Mouse (Mus musculus): ENCODE results near the gene Tsfm.
"Not testable (repeated sequence)": the region's sequence is repeated elsewhere in the genome, so short reads cannot be mapped to it uniquely, and the experiment has no call there.

Tsfm gene

GRCm38 (mm10) chr10:127063913-127064870, 33.6 kb upstream of the Tsfm start:
- no peak for DNase-seq (ENCODE audit: low read depth, low spot score)

GRCm38 (mm10) chr10:127063239-127063872, 32.7 kb upstream of the Tsfm start, which contains the start of gene Cdk4:
Gene Cdk4 (plus strand): TSS chr10:127063534.
- peak; percentile 99 for DNase-seq (ENCODE audit: low read depth, low spot score)

GRCm38 (mm10) chr10:127062503-127062902, 31.9 kb upstream of the Tsfm start:
- DNase-seq (ENCODE audit: low read depth, low spot score) = no peak

- DNase-seq (ENCODE audit: low read depth, low spot score) = not testable (repeated sequence)
These were observed 31.5 kb upstream of the Tsfm start for GRCm38 (mm10) chr10:127062101-127062500.

- DNase-seq (ENCODE audit: low read depth, low spot score) = no peak
These were observed 30.9 kb upstream of the Tsfm start for GRCm38 (mm10) chr10:127061513-127061912.

GRCm38 (mm10) chr10:127061085-127061484, 30.4 kb upstream of the Tsfm start:
- no peak for DNase-seq (ENCODE audit: low read depth, low spot score)

GRCm38 (mm10) chr10:127059968-127060916, 29.6 kb upstream of the Tsfm start, which contains the start of gene March9:
Gene March9 (minus strand): TSS chr10:127060184.
- DNase-seq (ENCODE audit: low read depth, low spot score) = no peak

GRCm38 (mm10) chr10:127059174-127059967, 28.7 kb upstream of the Tsfm start:
- no peak for DNase-seq (ENCODE audit: low read depth, low spot score)

- DNase-seq (ENCODE audit: low read depth, low spot score) = no peak
These were observed 28.1 kb upstream of the Tsfm start for GRCm38 (mm10) chr10:127058708-127059107.

- DNase-seq (ENCODE audit: low read depth, low spot score) = peak; percentile 88
These were observed 27.5 kb upstream of the Tsfm start for GRCm38 (mm10) chr10:127058161-127058560.

- DNase-seq (ENCODE audit: low read depth, low spot score) = no peak
These were observed 25.9 kb upstream of the Tsfm start for GRCm38 (mm10) chr10:127056490-127056889.

GRCm38 (mm10) chr10:127055406-127055805, 24.8 kb upstream of the Tsfm start:
- DNase-seq (ENCODE audit: low read depth, low spot score) = no peak

GRCm38 (mm10) chr10:127054646-127055045, 24.0 kb upstream of the Tsfm start:
- DNase-seq (ENCODE audit: low read depth, low spot score) = no peak

GRCm38 (mm10) chr10:127050119-127050474, 19.5 kb upstream of the Tsfm start:
- DNase-seq (ENCODE audit: low read depth, low spot score) = no peak

GRCm38 (mm10) chr10:127049395-127050118, 18.9 kb upstream of the Tsfm start:
- no peak for DNase-seq (ENCODE audit: low read depth, low spot score)

- DNase-seq (ENCODE audit: low read depth, low spot score) = no peak
These were observed 18.2 kb upstream of the Tsfm start for GRCm38 (mm10) chr10:127048608-127049394.

GRCm38 (mm10) chr10:127047954-127048353, 17.3 kb upstream of the Tsfm start, which contains the start of gene Cyp27b1:
Gene Cyp27b1 (plus strand): TSS chr10:127048250.
- DNase-seq (ENCODE audit: low read depth, low spot score) = no peak

GRCm38 (mm10) chr10:127043187-127043586, 12.5 kb upstream of the Tsfm start:
- DNase-seq (ENCODE audit: low read depth, low spot score) = no peak

GRCm38 (mm10) chr10:127042468-127043115, 12.0 kb upstream of the Tsfm start:
- no peak for DNase-seq (ENCODE audit: low read depth, low spot score)

Measured in mesoderm, embryonic 11.5 days (tissue).